In genomic region chr9:72103471-72103870, GRCm38 (mm10) we compare ENCODE assay signal across 15 mouse cellular contexts.
"Had no signal": no experiment of that assay in that cellular context is flagged by ENCODE, and none has a peak within 500 bp of the region (broad histone marks: within the 10 kb centered on the region; RNA-seq: fewer than 3 reads in every experiment).

No protein-coding gene starts in this region.

- DNase-seq: gastrocnemius, adult 2 months; gastrocnemius, postnatal 10 days; gastrocnemius, postnatal 25 days; heart, adult 11 months; heart, adult 2 months; heart, postnatal 14 days; heart, postnatal 36 days; kidney, adult 11 months; kidney, adult 2 months; kidney, adult 9 months; kidney, postnatal 14 days; kidney, postnatal 36 days; layer of hippocampus, adult 9-11 months; layer of hippocampus, postnatal 36 days; left cerebral cortex, postnatal 4 days had no signal
